Mouse (Mus musculus): ENCODE results near the gene Fastkd5. TPM values are rescaled to one million over a fixed set of nuclear protein-coding genes. Genes with fewer than 3 reads are reported as not detected.

Fastkd5 gene
- total RNA-seq, 2 experiments from 2014 or later = 11.4 to 12.9 TPM

DNA sequence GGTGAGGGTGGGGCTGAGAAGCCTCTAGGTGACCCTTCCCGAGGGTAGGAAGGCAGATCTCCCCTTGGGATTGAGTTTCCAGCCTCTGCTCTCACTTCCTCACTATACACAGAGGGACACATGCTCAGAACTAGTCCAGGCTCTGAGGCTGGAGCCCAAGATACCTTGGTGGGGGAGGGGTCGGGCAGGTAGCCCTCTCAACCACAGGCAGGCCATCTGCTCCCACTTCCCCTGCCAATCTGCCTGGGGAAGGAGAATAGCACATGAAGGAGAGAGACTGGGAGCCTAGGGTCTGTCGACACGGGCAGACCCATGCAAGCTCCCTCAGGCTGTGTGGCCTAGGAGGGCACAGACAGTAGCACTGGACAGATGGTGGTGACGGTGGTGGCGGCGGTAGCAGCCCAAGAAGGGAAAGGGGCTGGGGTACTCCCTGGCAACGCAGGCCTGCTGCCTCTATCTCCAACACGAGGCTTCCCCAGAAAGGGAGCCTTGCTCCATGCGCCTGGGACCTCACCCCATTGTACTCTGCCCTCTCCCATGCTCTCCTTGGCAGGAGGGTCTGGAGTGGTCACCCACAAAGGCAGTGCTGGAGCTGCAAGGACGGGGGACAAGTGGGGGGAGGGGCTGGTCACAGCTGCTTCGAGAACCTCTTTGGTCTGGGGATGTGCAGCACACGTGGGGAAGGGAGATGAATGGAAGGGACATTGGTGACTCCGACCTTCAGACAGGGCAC lies 4.3 kb upstream of the Fastkd5 start:
- DNase-seq = no peak

GRCm38 (mm10) chr2:130632887-130633675 lies 3.3 kb upstream of the Fastkd5 start:
- DNase-seq = no peak

GRCm38 (mm10) chr2:130632416-130632815 lies 2.6 kb upstream of the Fastkd5 start:
- no peak for DNase-seq

DNA sequence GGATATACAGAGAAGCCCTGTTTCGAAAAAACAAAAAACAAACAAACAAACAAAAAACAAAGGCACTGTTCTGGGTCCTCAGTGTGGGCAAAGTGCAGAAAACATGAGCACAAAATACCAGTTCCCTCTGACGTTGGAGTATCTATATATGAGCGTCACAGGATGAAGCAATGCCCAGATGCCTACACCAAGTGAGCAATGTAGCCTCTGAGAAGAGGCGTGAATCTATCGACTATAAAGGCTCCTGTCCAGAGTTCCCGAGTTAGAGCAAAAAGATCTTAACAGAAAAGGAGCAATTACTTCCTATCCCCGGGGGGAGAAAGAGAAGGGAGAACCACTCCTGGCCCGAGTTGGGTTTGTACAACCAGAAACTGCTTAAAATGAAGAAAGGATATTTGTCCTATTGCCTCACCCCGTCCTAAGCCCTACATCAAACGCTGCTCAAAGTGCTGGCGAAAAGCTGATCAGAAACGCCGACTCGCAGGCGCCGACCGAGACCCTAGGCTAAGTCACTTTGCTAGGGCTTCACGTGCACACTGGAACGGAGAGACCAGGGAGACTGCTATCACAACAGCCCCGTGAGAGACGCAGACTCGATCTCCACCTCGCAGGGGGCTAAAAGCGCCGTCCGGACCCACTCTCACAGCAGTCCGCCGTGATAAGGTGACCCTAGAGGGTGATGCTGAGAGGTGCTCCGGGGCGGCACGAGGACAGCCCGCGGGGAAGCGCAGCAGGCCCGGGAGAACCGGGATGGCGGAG lies 568 bp downstream of the Fastkd5 start:
- peak in 1 of 2 experiments; percentile 23 for DNase-seq

DNA sequence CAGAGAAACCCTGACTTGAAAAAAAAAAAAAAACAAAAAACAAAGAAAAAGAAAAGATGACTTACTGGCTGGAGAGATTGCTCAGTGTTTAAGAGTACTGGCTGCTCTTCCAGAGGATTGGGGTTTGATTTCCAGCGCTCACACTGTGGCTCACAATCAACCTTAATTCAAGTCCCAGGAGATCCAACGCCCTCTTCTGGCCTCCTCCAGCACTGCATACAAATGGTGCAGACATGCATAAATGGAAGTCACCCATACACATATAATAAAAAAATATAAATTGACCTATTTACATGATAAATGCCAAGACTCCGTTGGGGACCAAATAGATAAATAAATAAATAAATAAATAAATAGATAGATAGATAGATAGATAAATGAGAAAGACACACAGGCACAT lies 1.4 kb downstream of the Fastkd5 start:
- no peak for DNase-seq

- no peak for DNase-seq
These were observed 10.9 kb downstream of the Fastkd5 start for GRCm38 (mm10) chr2:130618972-130619371.

- DNase-seq = peak; percentile 22 to 39
These were observed 16.7 kb downstream of the Fastkd5 start for GRCm38 (mm10) chr2:130613091-130613490.

GRCm38 (mm10) chr2:130602195-130602594 lies 27.6 kb downstream of the Fastkd5 start:
- no peak for DNase-seq

GRCm38 (mm10) chr2:130598399-130598798 lies 31.4 kb downstream of the Fastkd5 start:
- DNase-seq = no peak

GRCm38 (mm10) chr2:130597601-130598010 lies 32.2 kb downstream of the Fastkd5 start:
- DNase-seq = peak in 1 of 2 experiments; percentile 29

DNA sequence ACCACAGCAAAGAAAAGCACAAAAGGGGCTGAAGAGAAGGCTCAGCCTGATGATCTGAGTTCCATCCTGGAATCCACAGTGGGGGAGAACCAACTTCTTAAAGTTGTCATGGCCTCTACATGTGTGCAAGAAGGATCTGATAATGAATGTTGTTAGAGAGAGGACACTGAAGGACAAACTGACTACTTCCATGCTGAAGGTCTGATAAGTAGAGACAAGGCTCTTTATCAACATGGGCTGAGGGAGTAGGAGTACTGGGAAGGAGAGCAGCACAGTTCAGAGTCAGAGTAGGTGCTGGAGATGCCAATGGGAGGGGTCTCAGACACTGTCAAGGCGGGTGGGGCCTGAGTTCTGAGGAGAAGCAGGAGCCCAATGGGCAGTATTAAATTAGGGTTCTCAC lies 34.2 kb downstream of the Fastkd5 start:
- DNase-seq = no peak

GRCm38 (mm10) chr2:130591016-130591415 lies 38.8 kb downstream of the Fastkd5 start:
- no peak for DNase-seq

DNA sequence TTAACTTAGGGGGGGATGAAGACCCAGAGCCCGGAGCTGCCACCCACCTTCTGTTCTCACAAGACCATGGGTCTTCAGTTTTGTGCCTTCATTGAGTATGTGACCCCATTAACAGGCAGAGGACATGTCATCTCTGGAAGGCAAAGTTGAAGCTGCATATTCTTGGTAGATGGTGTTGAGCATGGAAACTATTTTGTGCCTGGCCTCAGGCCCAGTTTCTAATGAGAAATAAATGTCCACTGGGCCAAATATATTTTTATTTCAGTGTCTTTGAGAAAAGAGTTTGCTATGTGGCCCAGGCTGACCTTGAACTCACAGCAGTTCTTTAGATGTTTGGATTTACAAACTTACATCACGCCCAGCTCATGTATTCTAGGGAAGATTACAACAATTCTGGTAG lies 40.1 kb downstream of the Fastkd5 start:
- no peak for DNase-seq

DNA sequence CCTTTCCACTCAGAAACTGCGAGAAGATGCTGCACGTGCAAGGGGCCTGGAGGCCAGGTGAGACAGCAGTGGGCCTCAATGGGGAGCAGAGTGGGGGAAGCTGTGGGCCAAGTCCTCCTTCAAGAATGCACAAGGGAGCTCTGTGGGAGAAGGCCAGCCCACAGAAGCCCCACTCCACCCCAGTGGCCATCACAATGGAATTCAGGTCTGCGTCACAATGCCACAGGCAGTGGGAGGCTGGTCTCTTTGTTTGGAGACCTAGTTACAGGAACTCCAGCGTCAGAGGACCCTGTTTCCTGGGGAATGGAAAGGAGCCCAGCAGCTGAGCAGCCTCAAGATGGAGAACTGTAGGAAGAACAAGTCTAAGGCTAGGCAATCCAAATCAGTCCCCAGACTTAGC lies 40.7 kb downstream of the Fastkd5 start:
- no peak for DNase-seq

DNA sequence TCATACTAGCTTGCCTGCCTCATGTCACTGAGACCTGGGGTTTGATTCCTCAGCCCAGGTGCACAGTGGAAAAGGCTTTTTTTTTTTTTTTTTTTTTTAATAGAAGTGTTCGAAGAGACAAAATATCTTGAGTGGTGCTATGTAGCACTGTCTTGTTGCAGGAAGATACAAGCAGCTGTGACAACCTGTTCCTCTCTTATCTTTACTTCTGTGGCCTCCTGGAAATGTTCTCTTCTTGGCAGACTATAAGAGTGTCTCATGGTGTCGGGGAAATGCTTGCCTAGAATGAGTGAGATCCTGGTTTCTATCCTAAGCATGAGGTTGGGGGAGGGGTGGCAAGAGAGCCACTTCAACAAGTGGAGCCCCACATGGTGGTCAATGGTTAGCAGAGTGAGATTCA lies 41.5 kb downstream of the Fastkd5 start:
- no peak for DNase-seq

DNA sequence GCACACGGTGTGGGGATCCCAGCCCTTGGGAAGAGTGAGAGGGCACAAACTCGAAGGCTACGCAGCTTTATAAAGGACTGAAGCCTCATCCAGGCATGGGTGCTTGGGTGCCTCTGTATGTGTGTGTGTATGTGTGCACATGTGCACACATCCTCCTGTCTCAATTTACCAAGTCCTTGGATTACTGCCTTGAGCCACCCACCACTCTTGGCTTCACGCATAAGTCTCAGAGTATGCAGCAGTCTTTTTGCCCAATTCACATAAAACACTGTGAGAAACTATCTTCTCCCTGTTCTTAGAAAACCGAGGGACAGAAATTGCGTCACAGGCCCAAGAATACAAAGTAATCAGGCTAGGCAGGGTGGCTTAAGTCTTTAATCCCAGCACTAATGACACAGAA lies 43.8 kb downstream of the Fastkd5 start:
- no peak for DNase-seq

- peak in 1 of 2 experiments; percentile 39 for DNase-seq
These were observed 45.8 kb downstream of the Fastkd5 start for GRCm38 (mm10) chr2:130583902-130584560.

DNA sequence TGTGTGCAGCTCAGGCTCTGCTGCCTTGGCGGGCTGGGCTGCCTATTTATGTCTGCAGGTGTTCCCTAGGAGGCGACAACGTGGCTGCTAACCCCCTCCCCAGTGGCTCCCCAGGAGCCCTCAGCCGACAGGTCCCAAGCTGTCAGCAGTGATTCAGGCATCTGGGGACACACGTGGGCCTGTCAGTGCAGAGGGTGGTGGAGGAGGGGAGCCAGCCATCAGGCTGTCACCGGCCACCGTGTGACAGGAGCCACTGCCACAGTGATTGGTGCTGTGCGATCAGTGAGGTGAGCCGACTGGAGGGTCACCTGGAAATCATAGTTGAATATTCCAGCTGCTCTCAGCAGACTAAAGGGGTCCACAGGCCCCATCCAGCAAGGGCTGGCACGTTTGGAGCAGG lies 47.3 kb downstream of the Fastkd5 start, which contains the start of gene Avp:
Avp (minus strand) TSS at position 3 of the 400 bp plus-strand sequence.
- no peak for DNase-seq

GRCm38 (mm10) chr2:130581201-130581600 lies 48.6 kb downstream of the Fastkd5 start:
- DNase-seq = no peak

GRCm38 (mm10) chr2:130579791-130580190 lies 50.0 kb downstream of the Fastkd5 start:
- DNase-seq = no peak

DNA sequence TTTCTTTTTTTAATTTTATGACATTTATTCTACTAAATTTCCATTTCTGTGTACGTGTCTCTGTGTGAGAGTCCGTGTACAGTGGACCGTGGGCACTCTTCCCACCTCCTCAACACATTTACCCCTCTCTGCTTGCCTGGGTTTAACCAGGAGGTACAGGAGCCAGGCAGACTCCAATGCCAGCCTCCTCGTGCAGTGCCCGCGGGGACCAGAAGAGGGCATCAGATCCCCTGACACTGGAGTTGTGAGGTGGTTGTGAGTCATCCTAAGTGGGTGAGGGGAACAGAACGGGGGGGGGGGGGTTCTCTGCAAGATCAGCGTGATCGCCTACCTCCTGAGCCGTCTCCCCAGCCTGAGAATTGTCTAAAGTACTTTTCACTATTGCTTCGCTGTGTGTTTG lies 51.7 kb downstream of the Fastkd5 start:
- peak; percentile 84 to 85 for DNase-seq

GRCm38 (mm10) chr2:130577632-130578031 lies 52.2 kb downstream of the Fastkd5 start:
- peak; percentile 69 to 78 for DNase-seq

Measured in adrenal gland, postnatal 36 days (tissue).